Mouse (Mus musculus): ENCODE data around the gene Rcbtb1. TPM values are rescaled to one million over a fixed set of nuclear protein-coding genes. Genes with fewer than 3 reads are reported as not detected.
"Not testable (repeated sequence)": the region's sequence is repeated elsewhere in the genome, so short reads cannot be mapped to it uniquely, and the experiment has no call there.

The Rcbtb1 gene
- 10 to 100 TPM; 20.9 to 23.8 TPM for total RNA-seq (2021)
- long read RNA-seq, experiment 1, transcript Rcbtb1-202 (12 exons, 3,903 nt) = major isoform, 23 of 32 reads
- long read RNA-seq, experiment 1, partial matches to known transcripts = 0 of 32 reads
- long read RNA-seq, experiment 1, other reads (novel, unspliced or antisense) = 8 of 32 reads
- long read RNA-seq, experiment 2, transcript Rcbtb1-202 (12 exons, 3,903 nt) = major isoform, 12 of 22 reads
- long read RNA-seq, experiment 2, partial matches to known transcripts = 1 of 22 reads
- long read RNA-seq, experiment 2, other reads (novel, unspliced or antisense) = 9 of 22 reads

DNA sequence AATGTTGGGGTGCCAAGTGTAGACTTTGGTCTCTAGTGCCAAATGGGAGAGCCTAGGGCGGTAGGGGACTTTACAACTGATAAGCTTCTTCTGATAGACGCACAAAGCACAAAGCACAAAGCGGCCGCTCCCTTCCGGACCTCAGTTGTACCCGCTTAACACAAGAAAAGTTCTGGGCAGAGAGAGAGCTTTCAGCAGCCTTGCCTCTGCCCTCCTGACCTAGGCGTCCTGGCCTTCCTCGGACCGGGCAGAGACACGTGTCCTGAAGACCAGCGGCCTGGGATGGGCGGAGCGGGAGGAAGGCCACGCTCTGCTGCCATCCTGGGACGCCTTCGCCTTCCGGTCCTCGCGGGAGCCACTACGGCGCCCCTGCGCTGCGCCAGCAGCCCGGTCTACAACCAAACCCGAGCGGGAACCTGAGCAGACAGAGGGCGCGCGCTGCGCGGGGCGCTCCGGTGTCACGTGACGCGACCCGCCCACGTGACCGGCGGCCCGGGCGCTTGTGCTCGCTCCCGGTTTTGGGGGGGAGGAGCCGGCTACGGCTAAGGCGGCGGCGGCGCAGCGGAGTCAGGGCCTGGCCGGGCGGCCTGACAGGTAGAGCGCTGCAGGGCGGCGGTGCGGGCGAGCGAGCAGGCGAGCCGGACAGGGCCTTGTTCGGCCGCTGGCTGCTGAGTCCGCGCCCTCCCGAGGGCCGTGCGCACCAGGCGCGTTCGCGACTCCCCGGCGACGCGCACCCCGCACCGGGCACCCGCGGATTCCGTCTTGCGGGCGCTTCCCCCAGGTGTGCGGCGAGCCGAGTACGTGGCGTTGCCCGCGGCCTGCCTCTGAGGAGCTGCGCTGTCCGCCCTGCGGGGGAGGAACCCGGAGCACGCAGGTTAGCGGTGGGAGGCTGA is at the start of gene Rcbtb1:
Gene Rcbtb1, plus strand, starts transcription at position 499 of the 893 bp plus-strand sequence.
- peak; percentile 86 to 90 for DNase-seq (ENCODE audit: low spot score in 2 of 2)
- intact Hi-C loops (cut with DNase I) = no loop called here

GRCm38 (mm10) chr14:59155589-59155988 is 45.4 kb upstream of the Rcbtb1 start:
- DNase-seq (ENCODE audit: low spot score in 2 of 2) = peak; percentile 7 to 10
- intact Hi-C loops (cut with DNase I) = no loop called here

DNA sequence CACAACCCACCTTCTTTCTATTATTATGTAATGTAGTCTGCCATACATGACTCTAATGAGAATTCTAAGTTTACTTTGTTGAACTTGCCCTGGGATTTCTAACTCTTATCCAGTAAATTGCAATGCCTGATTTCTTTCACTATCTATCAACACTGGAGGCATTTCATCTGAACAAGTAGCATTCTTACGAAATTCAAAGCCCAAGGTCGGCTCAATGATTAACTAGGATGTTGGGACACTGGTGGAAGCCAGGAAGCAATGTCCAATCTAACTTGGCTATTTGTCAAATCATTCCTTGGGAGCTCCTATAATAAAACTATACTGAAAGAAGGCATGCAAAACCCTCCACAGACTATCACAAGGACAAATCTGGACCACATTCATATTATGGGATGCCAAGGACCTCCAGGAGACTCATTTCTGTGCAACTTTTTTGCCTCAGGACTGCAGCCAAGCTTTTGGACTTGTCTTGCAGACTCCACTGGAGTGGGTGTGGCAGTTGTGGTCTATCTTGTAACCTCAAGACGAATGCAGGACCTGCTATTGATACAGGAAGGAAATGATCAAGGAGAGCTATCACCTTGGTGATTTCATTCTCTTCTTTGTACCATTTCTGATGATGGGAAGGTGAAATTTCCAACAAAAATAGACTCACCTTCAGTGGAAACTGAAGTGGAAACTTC is 43.9 kb upstream of the Rcbtb1 start:
- no peak for DNase-seq (ENCODE audit: low spot score in 2 of 2)
- intact Hi-C loops (cut with DNase I) = no loop called here

DNA sequence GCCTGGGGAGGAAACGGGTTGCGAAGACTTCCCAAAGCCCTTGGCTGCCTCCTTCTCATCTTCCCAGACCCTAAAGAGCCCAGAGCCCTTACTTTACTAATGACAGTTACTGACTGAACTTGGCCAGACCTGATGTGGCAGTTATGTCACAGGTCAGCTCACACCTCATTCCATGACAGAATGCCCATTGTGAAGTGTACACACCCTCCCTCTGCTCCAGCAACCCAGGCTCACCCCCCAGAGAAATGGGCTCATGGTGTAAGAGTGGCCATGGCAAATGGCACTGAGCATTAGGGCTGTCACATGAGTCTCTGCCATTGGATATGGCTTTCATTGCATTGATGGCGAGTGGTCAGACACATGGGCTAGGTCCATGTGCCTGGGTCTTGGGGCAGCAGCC is 22.4 kb upstream of the Rcbtb1 start, which contains the start of gene Gm5142:
Gene Gm5142, minus strand, starts transcription at position 101 of the 400 bp plus-strand sequence.
- intact Hi-C loops (cut with DNase I) = no loop called here
- no peak for DNase-seq (ENCODE audit: low spot score in 2 of 2)

DNA sequence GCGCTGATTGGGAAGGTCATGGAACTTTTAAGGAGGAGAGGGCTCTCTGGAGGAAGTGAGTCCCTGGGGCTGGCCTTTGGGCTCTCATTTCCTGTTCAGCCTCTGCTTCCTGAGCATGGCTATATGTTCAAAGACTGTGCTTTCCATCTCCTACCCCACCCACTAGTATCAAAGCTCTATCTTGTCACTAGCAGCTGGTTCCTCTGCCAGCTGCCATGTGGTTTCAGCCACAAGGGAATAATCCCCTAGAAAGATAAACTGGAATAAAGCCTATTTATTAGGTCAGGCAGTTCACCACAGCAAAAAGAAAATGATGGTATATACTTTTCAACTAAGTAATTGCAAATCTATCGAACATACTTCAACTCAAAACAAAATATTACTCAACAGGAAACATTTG is 18.3 kb upstream of the Rcbtb1 start:
- intact Hi-C loops (cut with DNase I) = no loop called here

DNA sequence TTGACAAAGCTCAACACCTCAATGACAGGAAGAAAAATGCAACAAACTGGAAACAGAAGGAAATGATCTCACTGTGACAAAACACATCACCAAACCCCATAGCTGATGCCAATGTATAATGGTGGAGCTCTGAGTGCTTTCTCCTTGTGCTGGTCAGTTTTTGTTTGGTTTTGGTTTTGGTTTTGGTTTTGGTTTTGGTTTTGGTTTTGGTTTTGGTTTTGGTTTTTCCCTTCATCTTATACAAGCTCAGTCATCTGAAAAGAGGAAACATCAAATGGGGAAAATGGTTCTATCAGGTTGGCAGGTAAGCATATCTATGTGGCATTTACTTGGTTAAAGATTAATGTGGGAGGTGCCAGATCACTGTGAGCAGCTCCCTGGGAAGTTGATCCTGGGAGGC is 15.5 kb upstream of the Rcbtb1 start:
- no peak for DNase-seq (ENCODE audit: low spot score in 2 of 2)
- intact Hi-C loops (cut with DNase I) = no loop called here

More for the DNA sequence above, 18.3 kb upstream of the Rcbtb1 start:
- no peak for DNase-seq (ENCODE audit: low spot score in 2 of 2)

- intact Hi-C loops (cut with DNase I) = no loop called here
- DNase-seq (ENCODE audit: low spot score in 2 of 2) = no peak
Observed at GRCm38 (mm10) chr14:59186121-59186520, 14.9 kb upstream of the Rcbtb1 start.

DNA sequence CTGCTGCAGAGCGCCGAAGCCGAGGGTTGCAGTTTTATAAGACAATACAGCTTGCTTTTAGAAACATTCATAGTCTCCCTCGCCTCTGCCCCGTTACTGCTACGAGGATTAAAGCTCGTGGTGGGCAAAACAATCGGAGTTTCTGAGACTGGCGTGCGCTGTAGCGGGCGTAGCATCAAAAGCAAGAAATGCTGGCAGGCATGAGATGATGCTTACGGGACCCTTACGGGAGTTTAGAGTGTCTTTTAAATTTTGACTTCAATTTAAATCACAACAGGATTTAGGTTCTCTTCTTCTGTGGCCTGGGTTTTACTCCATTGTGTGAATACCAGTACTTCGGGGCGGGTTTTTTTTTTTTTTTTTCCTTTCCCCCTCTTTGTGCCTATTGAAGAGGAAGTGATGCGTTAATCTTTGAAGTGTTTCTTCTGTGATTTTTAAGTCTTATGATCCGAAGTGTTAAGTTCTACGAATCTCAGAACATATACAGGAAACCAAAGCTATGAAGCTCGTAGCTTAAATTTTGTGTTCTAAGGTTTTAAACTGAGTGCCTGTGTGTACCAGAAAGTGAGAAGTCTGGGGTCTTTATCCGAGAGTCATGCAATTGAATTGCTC is 701 bp downstream of the Rcbtb1 start:
- no peak for DNase-seq (ENCODE audit: low spot score in 2 of 2)
- intact Hi-C loops (cut with DNase I) = no loop called here

- intact Hi-C loops (cut with DNase I) = no loop called here
- DNase-seq (ENCODE audit: low spot score in 2 of 2) = no peak
Observed at GRCm38 (mm10) chr14:59205461-59205860, 4.5 kb downstream of the Rcbtb1 start.

DNA sequence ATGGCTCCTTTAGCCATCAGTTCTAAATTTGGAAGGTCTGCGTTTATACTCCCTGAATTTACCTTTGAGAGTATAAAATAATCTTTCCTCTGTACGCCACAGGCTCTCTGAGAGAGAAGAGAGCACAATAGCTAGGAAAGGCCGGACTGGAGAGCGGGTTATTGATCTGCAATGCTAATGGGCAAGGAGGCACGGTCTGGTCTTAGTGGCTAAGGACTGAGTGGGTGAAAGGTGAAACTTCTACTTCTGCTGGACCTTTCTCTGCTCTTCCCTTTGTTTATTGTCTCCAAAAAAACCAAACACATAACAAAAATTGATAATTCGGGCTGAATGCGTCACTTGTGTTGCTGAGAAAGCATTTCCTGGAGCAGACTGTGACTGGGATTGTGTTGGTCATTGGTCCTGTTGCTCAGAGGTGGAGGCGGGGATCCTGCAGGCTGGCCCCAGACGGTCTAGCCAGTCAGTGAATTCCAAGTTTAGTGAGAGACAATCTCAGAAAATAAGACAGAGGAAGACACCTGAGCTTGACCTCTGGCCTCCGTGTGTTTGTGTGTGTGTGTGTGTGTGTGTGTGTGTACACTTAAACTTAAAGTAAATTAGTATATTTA is 5.1 kb downstream of the Rcbtb1 start:
- DNase-seq (ENCODE audit: low spot score in 2 of 2) = no peak
- intact Hi-C loops (cut with DNase I) = no loop called here

GRCm38 (mm10) chr14:59209003-59209402 is 8.0 kb downstream of the Rcbtb1 start:
- intact Hi-C loops (cut with DNase I) = no loop called here
- DNase-seq (ENCODE audit: low spot score in 2 of 2) = no peak

GRCm38 (mm10) chr14:59209816-59210215 is 8.8 kb downstream of the Rcbtb1 start:
- DNase-seq (ENCODE audit: low spot score in 2 of 2) = no peak
- intact Hi-C loops (cut with DNase I) = no loop called here

DNA sequence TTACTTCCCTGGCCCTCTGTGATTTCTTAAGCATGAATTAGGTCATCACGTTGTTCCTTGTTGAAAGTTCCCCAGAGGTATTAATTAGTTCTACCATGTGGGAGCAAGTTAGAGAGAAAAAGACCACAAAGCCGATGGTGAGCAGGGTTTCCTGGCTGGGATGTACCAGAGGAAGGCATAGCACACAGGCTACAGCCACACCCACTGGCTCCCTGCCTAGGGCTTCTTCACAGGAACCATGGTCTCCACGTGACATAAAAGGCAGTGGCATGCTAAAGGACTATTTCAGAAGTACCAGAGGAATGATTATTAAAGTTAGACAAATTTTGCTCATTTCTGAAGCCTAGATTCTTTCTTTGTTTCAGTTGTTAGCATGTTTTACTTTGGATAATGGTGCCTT is 18.2 kb downstream of the Rcbtb1 start:
- no peak for DNase-seq (ENCODE audit: low spot score in 2 of 2)
- intact Hi-C loops (cut with DNase I) = no loop called here

DNA sequence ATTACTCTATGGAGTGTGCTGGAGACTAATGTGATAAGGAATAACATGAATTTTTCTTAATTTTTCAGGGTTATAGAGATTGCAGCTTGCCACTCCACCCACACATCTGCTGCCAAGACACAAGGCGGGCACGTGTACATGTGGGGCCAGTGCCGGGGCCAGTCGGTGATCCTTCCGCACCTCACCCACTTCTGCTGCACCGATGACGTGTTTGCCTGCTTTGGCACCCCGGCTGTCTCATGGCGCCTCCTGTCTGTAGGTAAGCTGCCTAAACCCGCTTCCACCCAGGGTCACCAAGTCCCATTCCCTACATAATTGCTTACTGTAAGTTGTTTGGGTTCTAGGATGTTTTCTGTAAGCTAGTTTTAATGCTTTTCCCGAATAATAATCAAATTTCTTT is 25.2 kb downstream of the Rcbtb1 start:
- intact Hi-C loops (cut with DNase I) = no loop called here
- no peak for DNase-seq (ENCODE audit: low spot score in 2 of 2)

GRCm38 (mm10) chr14:59229822-59230221 is 28.8 kb downstream of the Rcbtb1 start:
- intact Hi-C loops (cut with DNase I) = no loop called here
- no peak for DNase-seq (ENCODE audit: low spot score in 2 of 2)

GRCm38 (mm10) chr14:59230331-59230966 is 29.4 kb downstream of the Rcbtb1 start:
- intact Hi-C loops (cut with DNase I) = no loop called here
- no peak for DNase-seq (ENCODE audit: low spot score in 2 of 2)

DNA sequence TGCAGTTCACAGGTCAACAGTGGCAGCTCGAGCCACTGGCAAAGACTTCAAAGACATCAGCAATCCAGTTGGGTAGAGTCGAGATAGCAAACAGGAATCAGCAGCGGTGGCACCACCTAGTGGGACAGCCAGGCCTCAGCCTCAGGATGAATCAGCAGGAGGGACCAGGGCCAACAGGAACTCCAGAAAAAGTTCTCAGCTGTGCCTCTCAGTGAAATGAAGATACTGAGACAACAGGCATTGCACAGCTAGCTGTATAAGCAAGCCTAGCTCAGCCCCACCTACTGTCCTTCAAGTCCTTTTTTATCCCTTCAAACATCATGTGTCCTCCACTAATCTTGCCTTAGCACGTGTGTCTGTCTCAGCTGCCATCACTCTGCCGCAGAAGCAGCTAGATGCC is 31.0 kb downstream of the Rcbtb1 start:
- intact Hi-C loops (cut with DNase I) = no loop called here
- peak in 1 of 2 experiments; percentile 31 for DNase-seq (ENCODE audit: low spot score in 2 of 2)

GRCm38 (mm10) chr14:59233635-59234034 is 32.6 kb downstream of the Rcbtb1 start:
- DNase-seq (ENCODE audit: low spot score in 2 of 2) = no peak
- intact Hi-C loops (cut with DNase I) = no loop called here

DNA sequence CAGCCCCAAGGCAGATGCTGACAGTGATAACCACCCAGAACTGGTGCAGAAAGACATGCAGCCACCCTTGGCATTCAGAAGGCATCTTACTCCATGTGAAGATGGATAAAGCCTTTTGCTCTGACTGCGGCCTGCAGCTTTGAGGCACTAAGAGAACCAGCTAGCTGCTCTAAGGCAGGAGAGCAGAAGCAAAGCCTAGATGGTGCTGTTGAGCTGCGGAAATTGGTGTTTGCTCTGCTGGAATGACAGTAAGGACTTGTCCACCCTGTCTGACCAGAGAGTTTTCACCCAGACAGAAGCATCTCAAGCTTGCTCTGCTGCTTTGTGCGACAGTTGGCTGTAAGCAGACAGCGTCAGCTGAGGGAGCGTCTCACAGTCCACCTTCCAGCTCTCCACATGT is 49.3 kb downstream of the Rcbtb1 start:
- intact Hi-C loops (cut with DNase I) = not testable (repeated sequence)
- peak in 1 of 2 experiments; percentile 33 for DNase-seq (ENCODE audit: low spot score in 2 of 2)
